Mouse (Mus musculus) heart, adult 11 months (tissue): ENCODE results near the gene Lemd1.
A peak's percentile ranks its signal among the peaks of the same experiment; 100 is the strongest.

ENCODE experiments used
- DNase-seq: peaks from one replicate; pipeline ENCODE4 v3.0.0; 2022

Gene Lemd1

DNA sequence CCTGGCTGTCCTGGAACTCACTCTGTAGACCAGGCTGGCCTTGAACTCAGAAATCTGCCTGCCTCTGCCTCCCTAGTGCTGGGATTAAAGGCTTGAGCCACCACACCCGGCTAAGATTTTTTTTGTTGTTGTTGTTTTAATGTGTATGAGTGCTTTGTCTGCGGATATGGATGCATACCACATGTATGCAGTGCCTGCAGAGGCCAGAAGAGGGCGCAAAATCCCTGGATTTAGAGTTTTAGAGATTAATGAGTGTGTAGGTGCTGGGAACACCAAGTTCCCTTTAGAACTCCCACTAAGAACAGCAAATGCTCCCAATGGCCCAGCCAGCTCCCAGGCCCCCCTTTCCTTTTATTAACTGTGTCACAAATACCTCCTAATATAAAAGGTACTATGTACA is 25.4 kb upstream of the Lemd1 start:
- DNase-seq, result no peak

DNA sequence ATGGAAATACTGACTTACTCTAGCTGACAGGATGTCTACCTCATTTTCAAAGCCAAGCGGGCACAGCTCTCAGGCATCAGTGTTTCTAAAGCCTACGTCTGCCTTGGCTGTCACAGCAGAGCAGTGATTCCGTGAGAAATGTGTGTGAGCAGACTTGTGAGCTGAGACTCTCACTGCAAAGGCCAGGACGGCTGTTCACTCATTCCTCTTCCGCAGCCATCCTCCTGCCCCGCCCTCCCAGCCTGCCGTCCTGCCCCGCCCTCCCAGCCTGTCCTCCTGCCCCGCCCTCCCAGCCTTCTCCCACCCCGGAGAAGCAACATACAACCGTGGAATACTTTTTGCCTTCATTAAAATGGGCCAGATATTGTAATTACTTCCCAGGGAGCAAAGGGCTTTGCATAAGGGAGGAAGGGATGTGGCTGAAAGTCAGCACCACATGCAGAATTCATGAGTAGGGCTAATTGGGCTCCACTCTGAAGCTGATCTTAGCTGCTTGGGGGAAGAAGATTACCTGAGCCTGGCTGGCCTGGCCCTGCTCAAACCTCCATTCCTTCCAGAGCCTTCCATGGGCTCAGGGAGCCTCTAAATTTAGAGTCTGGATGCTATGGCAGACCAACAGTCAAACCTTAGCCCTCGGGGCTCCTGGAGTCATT is 23.0 kb upstream of the Lemd1 start:
- no peak for DNase-seq

DNA sequence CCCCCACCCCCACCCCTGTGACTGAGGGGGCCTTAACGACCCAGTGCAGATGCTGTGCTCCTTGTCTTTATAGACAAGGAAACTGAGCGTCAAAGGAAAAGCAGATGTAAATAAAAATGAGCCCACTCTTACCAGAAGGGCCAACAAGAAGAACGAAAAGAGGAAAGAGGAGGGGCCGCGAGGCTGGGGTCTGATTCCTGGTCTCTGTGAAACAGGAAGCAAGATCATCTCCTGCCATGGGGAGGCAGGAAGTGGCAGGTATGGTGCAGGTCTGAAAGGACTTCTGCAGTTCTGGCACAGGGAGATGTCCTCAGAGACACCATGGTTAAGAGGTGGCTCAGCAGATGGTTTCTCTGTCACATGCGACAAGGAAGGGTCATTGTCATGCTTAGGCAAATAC is 20.5 kb upstream of the Lemd1 start:
- no peak for DNase-seq

- no peak for DNase-seq
Measured at GRCm38 (mm10) chr1:132171619-132172018, 19.6 kb upstream of the Lemd1 start.

DNA sequence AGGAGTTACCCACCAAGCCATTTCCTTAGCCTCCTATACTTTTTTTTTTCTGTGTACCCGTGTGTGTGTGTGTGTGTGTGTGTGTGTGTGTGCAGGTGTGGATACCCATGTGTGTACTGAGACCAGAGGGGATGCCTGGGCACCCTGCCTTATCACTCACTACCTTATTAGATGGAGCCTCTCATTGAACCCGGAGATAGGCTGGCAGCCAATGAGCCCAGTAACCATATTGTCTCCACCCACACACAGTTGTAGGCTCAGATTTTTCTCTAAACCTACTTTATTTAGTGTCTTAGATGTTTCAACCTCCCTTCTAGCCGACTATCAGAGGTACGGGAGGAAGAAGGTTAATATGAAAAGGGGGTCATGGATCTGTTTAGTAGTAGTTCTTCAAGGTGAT is 4.9 kb upstream of the Lemd1 start:
- DNase-seq, result no peak

DNA sequence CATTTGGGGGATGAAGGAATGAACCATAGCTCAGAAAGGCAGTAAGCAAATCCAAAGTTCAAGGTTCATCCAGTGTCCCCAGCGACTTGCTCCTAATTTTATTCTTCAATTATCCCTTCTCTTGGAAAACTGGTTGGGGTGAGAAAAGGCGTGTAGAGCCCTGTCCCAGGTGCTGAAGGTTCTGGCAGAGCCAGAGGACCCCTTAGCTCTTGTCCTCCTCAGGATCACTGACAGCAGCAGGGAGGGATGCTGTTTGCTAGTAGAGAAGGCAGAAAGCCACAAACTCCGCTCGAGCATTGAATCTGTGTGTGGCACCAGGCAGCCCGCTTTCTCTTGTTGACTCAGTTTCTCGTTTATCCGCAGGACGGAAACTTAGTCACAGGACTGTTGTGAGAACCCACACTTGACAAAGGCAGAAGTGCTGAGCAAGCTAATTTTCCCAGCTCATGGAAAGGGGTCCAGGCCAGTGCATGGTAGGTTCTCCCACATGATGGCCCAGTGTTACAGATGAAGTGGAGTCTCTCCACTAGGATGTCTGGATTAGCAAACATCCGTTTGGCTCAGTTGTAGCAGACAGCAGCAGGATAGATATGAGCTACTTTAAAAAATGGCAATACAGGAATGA is 2.7 kb upstream of the Lemd1 start:
- DNase-seq, result no peak

DNA sequence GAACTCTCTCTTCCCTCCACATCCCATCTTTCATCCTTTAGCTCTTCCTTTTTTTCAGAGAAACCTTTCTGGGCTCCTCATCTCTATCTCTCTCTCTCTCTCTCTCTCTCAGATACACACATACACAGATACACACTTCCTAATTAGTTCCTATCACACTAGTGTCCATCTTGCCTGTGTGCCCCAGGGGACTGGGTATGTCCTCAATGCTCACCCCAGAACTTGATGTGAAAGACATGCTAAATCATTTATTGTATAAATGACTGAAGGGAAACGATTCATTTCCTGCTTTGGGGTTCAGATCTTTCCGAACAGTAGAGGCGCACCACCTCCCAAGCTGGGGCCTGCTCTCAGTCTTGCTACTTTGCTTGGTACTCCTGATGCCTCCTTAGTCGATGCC is 2.0 kb upstream of the Lemd1 start:
- no peak for DNase-seq

GRCm38 (mm10) chr1:132190040-132190513 is 1.2 kb upstream of the Lemd1 start:
- DNase-seq, result no peak

- no peak for DNase-seq
Measured at GRCm38 (mm10) chr1:132190621-132191092, 574 bp upstream of the Lemd1 start.

- DNase-seq, result no peak
Measured at GRCm38 (mm10) chr1:132191786-132192680, 802 bp downstream of the Lemd1 start.

GRCm38 (mm10) chr1:132193806-132194205 is 2.6 kb downstream of the Lemd1 start:
- no peak for DNase-seq

DNA sequence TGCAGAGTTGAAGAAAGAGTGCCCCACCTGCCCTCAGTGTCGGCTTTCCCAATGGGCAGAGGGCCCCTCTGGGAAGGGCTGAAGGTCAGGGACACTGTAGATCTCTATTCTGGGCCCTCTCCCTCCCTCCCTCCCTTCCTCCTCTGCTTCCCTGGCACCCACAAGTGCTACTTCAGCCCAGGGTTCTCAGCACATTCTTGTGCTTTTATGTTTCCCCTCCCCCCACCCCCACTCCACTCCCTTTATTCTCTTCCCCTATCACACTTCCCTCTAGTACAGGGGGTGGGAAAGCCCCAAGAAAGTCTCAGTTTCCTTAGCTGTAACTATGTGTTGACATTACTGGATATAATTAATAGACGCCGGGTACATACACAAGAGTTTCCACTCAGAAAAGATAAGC is 3.4 kb downstream of the Lemd1 start:
- no peak for DNase-seq

DNA sequence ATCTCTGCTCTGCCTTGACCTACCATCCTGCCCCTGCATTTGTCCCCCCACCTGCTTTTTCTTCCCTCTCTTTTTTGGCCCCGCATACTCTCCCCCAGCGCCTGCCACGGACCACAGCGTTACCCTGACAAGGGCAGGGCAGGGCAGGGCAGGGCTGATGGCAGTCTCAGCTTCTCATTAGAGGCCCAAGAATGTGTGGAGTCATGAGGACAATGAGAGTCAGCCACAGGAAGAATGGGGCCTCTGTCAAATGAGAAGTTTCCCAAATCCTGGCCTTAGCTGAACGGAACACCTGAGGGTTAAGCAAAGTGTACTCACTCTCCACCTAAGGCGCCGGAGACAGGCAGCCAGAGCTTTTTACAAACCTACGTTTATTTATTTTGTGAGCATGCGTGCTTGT is 3.9 kb downstream of the Lemd1 start:
- no peak for DNase-seq

DNA sequence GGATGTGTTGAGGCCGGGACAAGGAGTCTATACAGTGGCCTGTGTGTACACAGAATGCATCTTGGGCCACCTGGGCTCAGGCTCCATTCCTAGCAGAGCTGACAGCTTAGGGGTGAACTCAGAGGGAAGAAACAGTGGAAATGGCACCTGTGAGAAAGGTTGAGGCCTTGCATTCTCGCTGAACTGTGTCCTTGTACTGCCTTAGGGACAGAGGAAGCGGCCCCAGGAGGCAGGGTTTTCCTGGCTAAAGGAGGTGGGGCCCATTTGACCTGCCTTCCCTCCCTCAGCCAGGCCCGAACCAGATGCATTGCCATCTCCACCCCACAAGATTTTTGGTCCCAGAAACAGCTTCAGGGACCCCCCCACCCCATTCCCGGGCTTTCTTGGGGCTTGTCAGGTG is 4.5 kb downstream of the Lemd1 start:
- no peak for DNase-seq

GRCm38 (mm10) chr1:132196337-132196736 is 5.1 kb downstream of the Lemd1 start:
- DNase-seq, result no peak

- peak; percentile 68 for DNase-seq
Measured at GRCm38 (mm10) chr1:132197666-132198065, 6.4 kb downstream of the Lemd1 start.

DNA sequence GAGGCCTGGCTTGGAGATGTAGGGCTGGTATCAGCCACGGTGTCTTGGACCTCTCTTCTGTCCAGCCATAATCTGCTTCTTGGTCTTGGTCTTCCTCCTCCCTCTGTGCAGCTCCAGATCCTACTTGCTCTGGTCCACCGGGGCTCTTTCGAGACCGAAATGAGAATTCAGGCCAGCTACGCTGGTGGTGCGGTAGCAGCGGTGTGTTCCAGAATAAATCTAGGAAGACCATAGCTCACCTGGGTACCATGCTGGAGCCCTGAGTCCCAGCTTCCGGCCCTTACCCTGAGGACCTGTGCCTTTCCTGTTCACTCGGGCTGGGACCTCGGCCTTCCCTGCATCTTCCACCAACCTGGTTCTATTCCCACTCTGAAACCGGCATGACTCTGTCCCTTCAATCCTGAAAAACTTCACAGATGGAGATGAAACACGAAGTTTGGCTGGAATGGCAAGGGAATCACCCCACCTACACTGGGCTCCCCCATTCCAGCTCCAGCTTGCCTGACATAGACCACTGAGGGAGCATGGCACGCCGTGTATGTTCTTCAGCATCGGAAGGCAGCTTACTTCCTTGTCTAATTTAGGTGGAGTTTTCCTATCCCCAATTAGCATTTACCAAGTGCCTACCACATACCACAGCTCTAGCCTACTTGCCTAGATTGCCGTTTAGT is 7.3 kb downstream of the Lemd1 start:
- peak; percentile 75 for DNase-seq

DNA sequence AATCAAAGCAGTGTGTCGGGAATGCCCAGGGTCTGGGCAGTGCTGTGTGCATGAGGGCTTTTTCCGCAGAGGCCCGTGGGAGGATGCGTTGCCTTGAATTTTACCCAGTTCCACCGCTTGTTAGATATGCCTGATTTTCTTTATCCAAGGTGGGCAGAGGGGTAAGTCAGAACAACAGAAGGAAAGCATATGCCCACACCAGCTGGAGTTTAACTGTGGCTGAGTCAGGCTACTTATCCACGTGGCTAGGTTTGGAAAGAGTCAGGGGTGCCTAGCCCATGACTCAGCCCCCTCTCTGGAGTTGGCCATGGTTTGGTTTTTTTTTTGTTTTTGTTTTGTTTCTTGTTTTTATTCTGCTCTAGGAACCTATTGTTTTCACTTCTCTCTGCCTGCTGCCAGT is 8.0 kb downstream of the Lemd1 start:
- DNase-seq, result peak; percentile 58

- DNase-seq, result peak; percentile 71
Measured at GRCm38 (mm10) chr1:132199934-132200333, 8.7 kb downstream of the Lemd1 start.

DNA sequence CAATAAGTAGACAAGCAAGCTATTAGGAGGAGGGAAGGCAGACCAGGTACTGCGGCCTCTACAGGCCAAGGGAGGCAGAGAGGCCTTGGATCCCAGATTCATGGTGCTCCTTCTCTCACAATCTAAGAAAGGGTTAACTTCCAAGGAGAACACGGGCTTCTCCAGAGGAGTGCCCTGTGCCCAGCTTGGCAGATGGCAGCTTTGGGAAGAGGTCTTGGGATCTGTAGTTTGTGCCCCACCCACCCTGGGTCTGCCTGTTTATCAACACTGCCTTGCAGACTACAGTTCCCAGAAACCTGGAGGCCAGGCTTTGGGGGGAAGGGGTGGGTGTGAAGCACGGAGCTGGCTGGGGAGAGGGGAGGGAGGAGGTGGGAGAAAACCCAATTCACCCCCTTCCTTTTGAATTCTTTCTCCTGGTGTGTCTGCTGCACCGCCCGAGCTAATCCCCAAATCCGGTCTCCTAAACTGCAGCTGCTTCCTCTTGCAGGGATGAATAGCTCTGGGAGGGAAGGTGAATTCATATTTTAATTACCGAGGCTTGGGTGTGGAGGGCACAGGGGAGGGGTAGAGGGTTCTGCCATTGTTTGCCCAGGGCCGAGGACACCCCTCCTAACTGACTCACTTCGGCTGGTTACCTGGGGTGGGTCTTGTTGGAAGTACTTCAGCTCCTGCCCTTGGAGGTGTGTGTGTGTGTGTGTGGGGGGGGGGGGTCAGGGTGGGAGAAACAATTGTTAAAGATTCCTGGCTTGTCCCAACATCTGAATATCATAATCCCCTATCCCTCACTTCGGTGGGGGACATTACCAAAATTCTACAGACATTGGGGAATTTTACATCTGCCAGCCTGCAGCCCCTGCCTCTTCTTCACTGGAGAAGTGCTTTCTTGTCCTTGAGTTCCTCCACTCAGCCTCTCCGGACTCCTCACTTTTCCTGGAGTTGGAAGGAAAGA is 9.6 kb downstream of the Lemd1 start:
- peak; percentile 83 for DNase-seq

DNA sequence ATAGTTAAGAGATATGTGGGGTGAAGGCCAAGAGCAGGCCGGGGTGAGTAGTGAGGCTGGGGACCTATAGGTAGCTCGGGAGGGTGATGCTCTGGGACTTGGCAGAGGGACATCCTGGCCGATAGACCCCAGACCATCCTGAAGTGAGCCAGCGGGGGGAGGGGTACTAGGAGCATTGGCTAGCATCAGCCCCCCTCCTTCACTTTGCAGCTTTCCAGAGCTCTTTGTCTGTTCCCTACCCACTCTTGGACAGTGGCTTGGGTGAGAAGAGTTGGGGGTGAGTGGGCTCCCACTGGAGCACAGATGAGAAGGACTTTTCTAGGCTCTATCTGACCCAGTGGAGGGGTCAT is 10.3 kb downstream of the Lemd1 start:
- peak; percentile 73 for DNase-seq

DNA sequence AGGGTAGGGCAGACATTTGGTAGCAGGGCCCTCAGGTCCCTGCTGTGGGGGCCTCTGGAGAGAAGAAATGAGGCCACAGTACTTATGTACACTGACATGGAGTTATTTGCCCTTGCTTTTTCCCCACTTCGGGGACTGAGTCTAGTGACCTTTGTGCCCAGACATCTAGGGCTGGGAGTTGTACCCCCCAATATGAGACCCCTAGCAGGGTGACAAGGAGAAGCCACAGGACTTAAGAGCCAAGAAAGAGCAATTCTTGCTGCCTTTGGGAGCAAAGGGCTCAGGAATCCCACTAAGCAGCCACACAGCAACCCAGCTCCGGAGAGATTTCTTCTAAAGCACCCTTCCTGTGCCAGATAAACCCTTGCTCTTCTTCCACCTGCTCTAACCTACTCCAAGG is 10.7 kb downstream of the Lemd1 start:
- DNase-seq, result peak; percentile 75
